Mouse (Mus musculus) urinary bladder, adult 2 months (tissue): ENCODE measurements around the gene Hfm1. TPM values are rescaled to one million over a fixed set of nuclear protein-coding genes. Genes with fewer than 3 reads are reported as not detected.

Source experiments
- polyA plus RNA-seq: library from polyadenylated mRNA; depleted of rRNA; stranded (reverse); fragments of >200 nt; gene quantifications from 2 replicates; pipeline ENCODE4 v1.2.3, GENCODE M21; 2012; rRNA removed

The Hfm1 gene
- polyA plus RNA-seq, 1 experiment = 0.04 TPM

Other genes with a start within 250 kb of the Hfm1 start
- gene Zfp644, start 229.0 kb downstream of the Hfm1 start, polyA plus RNA-seq = 31.7 and 32.3 TPM in 2 replicates
- gene Cdc7, start 38.0 kb upstream of the Hfm1 start, polyA plus RNA-seq = 3.4 and 5.4 TPM in 2 replicates